Mouse (Mus musculus) C2C12 (cell line): ENCODE results near the gene Tab2.

Experiments used
- CEBPB ChIP-seq: IDR thresholded peaks from one replicate; pipeline ENCODE4 v1.6.1; 2011; ENCODE audit warnings: low read depth, mild to moderate bottlenecking, control low read depth, moderate library complexity
- CTCF ChIP-seq: IDR thresholded peaks from one replicate; pipeline ENCODE4 v1.5.1; 2011; ENCODE audit not compliant: control insufficient read depth, insufficient read depth, insufficient read length
- MAX ChIP-seq: IDR thresholded peaks from one replicate; pipeline ENCODE4 v1.6.1; 2011; ENCODE audit warnings: mild to moderate bottlenecking, control low read depth
- USF1 ChIP-seq: IDR thresholded peaks from one replicate; pipeline ENCODE4 v1.6.1; 2011; ENCODE audit warnings: low read depth, mild to moderate bottlenecking, control low read depth, moderate library complexity

DNA sequence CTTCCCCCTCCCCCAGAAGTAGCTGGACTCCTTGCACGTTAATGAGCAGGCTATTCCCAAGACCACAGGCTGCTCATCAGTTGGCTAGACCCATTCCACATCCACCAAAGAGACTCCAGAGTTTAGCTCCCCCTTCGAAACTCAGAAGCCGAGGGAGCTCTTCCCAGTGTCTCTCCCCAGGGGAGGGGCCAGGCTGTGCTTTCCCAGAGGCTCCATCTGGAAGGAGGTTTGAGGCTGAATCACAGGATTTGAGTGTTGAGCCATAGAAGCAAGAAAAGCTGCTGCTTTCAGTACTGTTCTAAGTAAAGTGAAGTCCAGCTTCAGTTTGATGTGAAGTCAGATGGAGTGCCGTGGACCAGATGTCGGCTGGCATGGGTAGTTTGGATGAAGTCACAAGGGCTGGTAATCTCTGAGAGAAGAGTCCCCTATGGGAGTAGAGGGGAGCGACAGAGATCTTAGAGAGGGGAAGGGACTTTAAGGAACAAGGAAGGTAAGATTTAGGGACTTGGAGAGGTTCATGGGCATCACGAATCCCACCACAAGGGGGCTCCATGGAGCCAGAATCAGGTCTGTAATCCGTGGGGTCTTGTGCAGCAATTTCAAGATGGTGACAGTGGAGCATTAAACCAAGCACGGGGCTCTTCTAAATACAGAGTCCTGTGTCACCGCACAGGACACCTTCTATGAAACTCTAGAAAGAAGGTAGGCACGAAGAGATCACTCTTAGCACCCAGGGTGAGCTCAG is 85.3 kb downstream of the Tab2 start:
- TF ChIP-seq CTCF (no peak), MAX (no peak), USF1 (no peak), CEBPB (no peak)
